In the genomic region with DNA sequence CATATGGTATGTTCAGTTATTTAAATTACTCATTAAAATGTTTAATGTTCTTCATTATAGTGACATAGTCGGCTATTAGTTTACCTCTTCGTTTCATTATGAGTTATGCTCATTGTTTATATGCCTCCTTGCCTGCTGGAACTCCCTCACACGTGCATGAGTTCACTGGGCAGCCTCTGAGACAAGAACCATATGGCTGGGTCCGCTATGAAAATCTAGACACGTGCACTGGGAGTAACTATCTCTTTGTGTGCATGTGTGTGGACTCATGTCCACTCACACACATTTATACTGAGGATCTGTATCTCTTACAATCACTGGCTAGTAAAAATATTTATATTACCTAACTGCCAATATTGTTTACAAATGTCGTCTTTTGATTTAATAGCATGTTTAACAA, we compare ENCODE assay signal across 28 mouse cellular contexts. TPM values are rescaled to one million over a fixed set of nuclear protein-coding genes. Genes with fewer than 3 reads are reported as not detected.
DNase-seq lines count a peak whose midpoint lies in the region; ATAC-seq and TF ChIP-seq lines count a peak whose summit lies in the region.
"Had no signal": no experiment of that assay in that cellular context is flagged by ENCODE, and none has a peak within 500 bp of the region (broad histone marks: within the 10 kb centered on the region; RNA-seq: fewer than 3 reads in every experiment).

No protein-coding gene starts in this region.

- H3K27me3 ChIP-seq in kidney, embryonic 15.5 days: no peaks in the 10 kb centered on the region
- H3K27me3 ChIP-seq in lung, embryonic 16.5 days (ENCODE audit: control insufficient read depth, insufficient read depth, low read depth, low read length): no peaks in the 10 kb centered on the region
- H3K27me3 ChIP-seq in lung, postnatal 0 days (replicated peaks; ENCODE audit: insufficient read depth, low read length): no peaks in the 10 kb centered on the region
- H3K27me3 ChIP-seq: forebrain, embryonic 13.5 days; heart, embryonic 15.5 days; liver, embryonic 15.5 days; midbrain, embryonic 15.5 days had no signal

- no peak for TF ChIP-seq CTCF in lung, postnatal 0 days (IDR thresholded peaks at IDR 0.05)

- TF ChIP-seq EP300 in lung, postnatal 0 days (IDR thresholded peaks at IDR 0.05): no peak

- 0 out of 2 replicates have a peak, but pooled peaks have one; percentile 62 for ATAC-seq in kidney, embryonic 15.5 days (replicated peaks; ENCODE audit: low FRiP score)
- ATAC-seq in lung, embryonic 16.5 days (ENCODE audit: low read depth): peak; percentile 66; the same call in 1 of the 2 replicates
- no peak for ATAC-seq in lung, postnatal 0 days
- ATAC-seq: CD4-positive, CD25-positive, alpha-beta regulatory T cell, adult 4 months; forebrain, embryonic 13.5 days; hindbrain, embryonic 16.5 days; midbrain, embryonic 15.5 days had no signal

- no peaks in the 10 kb centered on the region for H3K9me3 ChIP-seq in kidney, embryonic 15.5 days (replicated peaks)
- no peaks in the 10 kb centered on the region for H3K9me3 ChIP-seq in lung, embryonic 16.5 days (ENCODE audit: control insufficient read depth, low read length)
- no peaks in the 10 kb centered on the region for H3K9me3 ChIP-seq in lung, postnatal 0 days (ENCODE audit: low read length)
- H3K9me3 ChIP-seq: forebrain, embryonic 13.5 days; heart, embryonic 10.5 days; heart, embryonic 15.5 days; liver, embryonic 15.5 days; midbrain, embryonic 10.5 days; midbrain, embryonic 15.5 days had no signal

- DNase-seq in kidney, postnatal 14 days: no peak
- no peak for DNase-seq in lung, postnatal 0 days (ENCODE audit: low spot score)
- peak; percentile 64 for DNase-seq in forelimb bud, embryonic 11.5 days (ENCODE audit: low read depth, low spot score)
- no peak for DNase-seq in cerebellum, adult 9-10 months
- DNase-seq in cerebellum, postnatal 14 days: no peak
- DNase-seq: adrenal gland, postnatal 25 days; cerebellum, adult 11-12 months; cerebellum, postnatal 25 days; gastrocnemius, postnatal 25 days; heart, adult 11 months; kidney, adult 18-20 months; layer of hippocampus, postnatal 36 days; left cerebral cortex, postnatal 4 days; lung, postnatal 10 days; right cerebral cortex, adult 18-20 months; spleen, adult 18-20 months; thymus, adult 2 months; thymus, postnatal 4 days had no signal

- no peak overlapping the region for H3K4me2 ChIP-seq in kidney, embryonic 15.5 days
- no peak overlapping the region for H3K4me2 ChIP-seq in lung, embryonic 16.5 days (ENCODE audit: low read depth, low read length)
- no peak overlapping the region for H3K4me2 ChIP-seq in lung, postnatal 0 days (replicated peaks; ENCODE audit: low read depth, low read length)
- H3K4me2 ChIP-seq: forebrain, embryonic 13.5 days; heart, embryonic 15.5 days; liver, embryonic 15.5 days; midbrain, embryonic 15.5 days had no signal

- no peak overlapping the region for H3K27ac ChIP-seq in kidney, embryonic 15.5 days
- H3K27ac ChIP-seq in lung, embryonic 16.5 days (ENCODE audit: low read length): no peak overlapping the region
- H3K27ac ChIP-seq in lung, postnatal 0 days (ENCODE audit: low read length): no peak overlapping the region
- H3K27ac ChIP-seq: forebrain, embryonic 13.5 days; heart, embryonic 10.5 days; heart, embryonic 15.5 days; liver, embryonic 15.5 days; midbrain, embryonic 10.5 days; midbrain, embryonic 15.5 days had no signal

- no peak overlapping the region for H3K4me3 ChIP-seq in kidney, embryonic 15.5 days (replicated peaks)
- H3K4me3 ChIP-seq in lung, embryonic 16.5 days (ENCODE audit: low read length): no peak overlapping the region
- H3K4me3 ChIP-seq in lung, postnatal 0 days (ENCODE audit: low read depth, low read length): no peak overlapping the region
- H3K4me3 ChIP-seq: forebrain, embryonic 13.5 days; heart, embryonic 10.5 days; heart, embryonic 15.5 days; liver, embryonic 15.5 days; midbrain, embryonic 10.5 days; midbrain, embryonic 15.5 days had no signal

- H3K4me1 ChIP-seq in kidney, embryonic 15.5 days: 0 out of 2 replicates have a peak, but pooled peaks cover 2% of the 10 kb centered on the region
- no peaks in the 10 kb centered on the region for H3K4me1 ChIP-seq in lung, embryonic 16.5 days (replicated peaks; ENCODE audit: control insufficient read depth, insufficient read depth, low read length)
- no peaks in the 10 kb centered on the region for H3K4me1 ChIP-seq in lung, postnatal 0 days (ENCODE audit: insufficient read depth, low read depth, low read length)
- H3K4me1 ChIP-seq: forebrain, embryonic 13.5 days; heart, embryonic 10.5 days; heart, embryonic 15.5 days; liver, embryonic 15.5 days; midbrain, embryonic 10.5 days; midbrain, embryonic 15.5 days had no signal

- H3K36me3 ChIP-seq in kidney, embryonic 15.5 days: no peaks in the 10 kb centered on the region
- H3K36me3 ChIP-seq in lung, embryonic 16.5 days (ENCODE audit: control insufficient read depth, insufficient read depth, low read length): no peaks in the 10 kb centered on the region
- no peaks in the 10 kb centered on the region for H3K36me3 ChIP-seq in lung, postnatal 0 days (ENCODE audit: insufficient read depth, low read length)
- H3K36me3 ChIP-seq: heart, embryonic 10.5 days; heart, embryonic 15.5 days; liver, embryonic 15.5 days; midbrain, embryonic 10.5 days; midbrain, embryonic 15.5 days had no signal

- no peak overlapping the region for H3K9ac ChIP-seq in kidney, embryonic 15.5 days
- no peak overlapping the region for H3K9ac ChIP-seq in lung, embryonic 16.5 days (ENCODE audit: low read length)
- no peak overlapping the region for H3K9ac ChIP-seq in lung, postnatal 0 days (replicated peaks; ENCODE audit: low read depth)
- H3K9ac ChIP-seq: forebrain, embryonic 13.5 days; heart, embryonic 15.5 days; liver, embryonic 15.5 days; midbrain, embryonic 15.5 days had no signal

- 27% methylated on average over 6 of the region's 6 CpGs for WGBS in kidney, embryonic 15.5 days
- 42% methylated on average over 6 of the region's 6 CpGs for WGBS in lung, embryonic 16.5 days
- 41% methylated on average over 6 of the region's 6 CpGs for WGBS in lung, postnatal 0 days

RNA-seq across cellular contexts. Expression of a gene that starts 14.4 kb away (rescaled TPM):
- polyA plus RNA-seq in kidney, embryonic 15.5 days (2015; fragmentation: Nextera tagmentation; extraction: Ambion mirVana): 11.3 and 13.2 TPM in 2 replicates
- polyA plus RNA-seq in lung, embryonic 16.5 days (2015; fragmentation: Nextera tagmentation; extraction: Ambion mirVana): 10.3 and 10.8 TPM in 2 replicates
- 4.7 and 5.2 TPM in 2 replicates for polyA plus RNA-seq in lung, postnatal 0 days (2015; fragmentation: Nextera tagmentation; extraction: Ambion mirVana)
